Mouse (Mus musculus) stomach, embryonic 14.5 days (tissue): ENCODE data around the gene Ceacam20. TPM values are rescaled to one million over a fixed set of nuclear protein-coding genes. Genes with fewer than 3 reads are reported as not detected.
"Not testable (repeated sequence)": the region's sequence is repeated elsewhere in the genome, so short reads cannot be mapped to it uniquely, and the experiment has no call there.

Experiments used
- ATAC-seq: fragments of 200-750 bp; cut with Nextera tagmentation; 2 replicates; pipeline ENCODE4 v1.8.0; 2017; ENCODE audit warnings: low read depth, moderate TSS enrichment; ENCODE audit not compliant: insufficient number of reproducible peaks, insufficient read depth, low FRiP score
- H3K27ac ChIP-seq: fragments of 300-500 bp; sonication (generic); 2 replicates; pipeline ENCODE4 v1.5.1; 2014; ENCODE audit warnings: mild to moderate bottlenecking, low read length, moderate library complexity, mixed read lengths
- H3K27me3 ChIP-seq: fragments of 300-500 bp; sonication (generic); 2 replicates; pipeline ENCODE4 v1.6.1; 2014; ENCODE audit warnings: low read length, control low read depth, mixed read lengths; ENCODE audit not compliant: control insufficient read depth, insufficient read depth
- H3K36me3 ChIP-seq: fragments of 300-500 bp; sonication (generic); 2 replicates; pipeline ENCODE4 v1.6.1; 2014; ENCODE audit warnings: mild to moderate bottlenecking, control low read depth, low read length, moderate library complexity, mixed read lengths; ENCODE audit not compliant: control insufficient read depth, insufficient read depth
- H3K4me1 ChIP-seq: fragments of 300-500 bp; sonication (generic); 2 replicates; pipeline ENCODE4 v1.6.1; 2014; ENCODE audit warnings: low read length, control low read depth, mixed read lengths; ENCODE audit not compliant: control insufficient read depth, insufficient read depth
- H3K4me2 ChIP-seq: fragments of 300-500 bp; sonication (generic); replicated peaks from 2 replicates; pipeline ENCODE4 v1.6.1; 2014; ENCODE audit warnings: low read depth, low read length, control low read depth
- H3K4me3 ChIP-seq: fragments of 300-500 bp; sonication (generic); 2 replicates; pipeline ENCODE4 v1.5.1; 2014; ENCODE audit warnings: low read depth, low read length, control low read depth
- H3K9ac ChIP-seq: fragments of 300-500 bp; sonication (generic); replicated peaks from 2 replicates; pipeline ENCODE4 v1.6.1; 2014; ENCODE audit warnings: low read depth, mild to moderate bottlenecking, control low read depth, low read length, moderate library complexity, mixed read lengths
- H3K9me3 ChIP-seq: fragments of 300-500 bp; sonication (generic); 2 replicates; pipeline ENCODE4 v1.6.1; 2016; ENCODE audit warnings: low read depth, low read length, control low read depth; ENCODE audit not compliant: control insufficient read depth
- WGBS: fragments of 180-500 bp; shearing (Covaris S2); extraction: QIAGEN DNeasy Blood & Tissue Kit; methylation state at CpG from one replicate; pipeline ENCODE4 v1.1.7; 2014; 5-methylcytosine and 5-hydroxymethylcytosine counted together
- polyA plus RNA-seq: library from polyadenylated mRNA; unstranded; fragments of >200 nt; fragmentation: Nextera tagmentation; extraction: Ambion mirVana; gene quantifications from 2 replicates; pipeline ENCODE4 v1.2.1, GENCODE M21; 2014

Ceacam20 gene
- polyA plus RNA-seq, 1 experiment from 2014 or later = not detected

- not testable (repeated sequence) for ATAC-seq, H3K36me3 ChIP-seq, H3K4me1 ChIP-seq, H3K27ac ChIP-seq, H3K9me3 ChIP-seq, H3K9ac ChIP-seq, H3K4me3 ChIP-seq, H3K27me3 ChIP-seq, H3K4me2 ChIP-seq
- 72% methylated on average over 6 of the region's 6 CpGs for WGBS
Measured at GRCm38 (mm10) chr7:19930481-19930880, 34.7 kb upstream of the Ceacam20 start.

- Histone ChIP-seq H3K9ac (no peak overlapping the region), H3K27ac (no peak overlapping the region), H3K9me3 (no peaks in the 10 kb centered on the region), H3K4me1 (no peaks in the 10 kb centered on the region), H3K27me3 (peaks cover 3% of the 10 kb centered on the region; the same call in 1 of the 2 replicates), H3K36me3 (no peaks in the 10 kb centered on the region), H3K4me2 (no peak overlapping the region), H3K4me3 (no peak overlapping the region)
- 16% methylated on average over 13 of the region's 13 CpGs for WGBS
- no peak for ATAC-seq
Measured at GRCm38 (mm10) chr7:19932133-19932876, 32.9 kb upstream of the Ceacam20 start.

GRCm38 (mm10) chr7:19932877-19933809, 32.1 kb upstream of the Ceacam20 start:
- Histone ChIP-seq H3K9me3 (no peaks in the 10 kb centered on the region), H3K27me3 (peaks cover 3% of the 10 kb centered on the region; the same call in 1 of the 2 replicates), H3K4me2 (peak overlapping the region; percentile 32), H3K9ac (no peak overlapping the region), H3K27ac (no peak overlapping the region), H3K4me1 (no peaks in the 10 kb centered on the region), H3K36me3 (no peaks in the 10 kb centered on the region), H3K4me3 (peak overlapping the region; percentile 11; the same call in 1 of the 2 replicates)
- 17% methylated on average over 21 of the region's 21 CpGs for WGBS
- peak; percentile 72 for ATAC-seq

GRCm38 (mm10) chr7:19935171-19935751, 30.0 kb upstream of the Ceacam20 start:
- H3K4me2 ChIP-seq = no peak overlapping the region
- 74% methylated on average over 20 of the region's 20 CpGs for WGBS
- H3K27ac ChIP-seq = peak overlapping the region; percentile 27; the same call in 1 of the 2 replicates
- no peak overlapping the region for H3K4me3 ChIP-seq
- H3K9ac ChIP-seq = no peak overlapping the region
- no peak for ATAC-seq
- H3K27me3 ChIP-seq = peaks cover 3% of the 10 kb centered on the region; the same call in 1 of the 2 replicates
- no peaks in the 10 kb centered on the region for H3K9me3 ChIP-seq
- H3K4me1 ChIP-seq = no peaks in the 10 kb centered on the region
- H3K36me3 ChIP-seq = no peaks in the 10 kb centered on the region

GRCm38 (mm10) chr7:19935961-19936360, 29.3 kb upstream of the Ceacam20 start:
- H3K4me3 ChIP-seq = no peak overlapping the region
- H3K27ac ChIP-seq = no peak overlapping the region; the same call in 1 of the 2 replicates
- WGBS = 67% methylated on average over 6 of the region's 6 CpGs

GRCm38 (mm10) chr7:19937229-19937821, 27.9 kb upstream of the Ceacam20 start:
- no peaks in the 10 kb centered on the region for H3K4me1 ChIP-seq
- H3K36me3 ChIP-seq = no peaks in the 10 kb centered on the region
- no peaks in the 10 kb centered on the region for H3K9me3 ChIP-seq
- no peak overlapping the region for H3K27ac ChIP-seq
- H3K27me3 ChIP-seq = no peaks in the 10 kb centered on the region
- no peak for ATAC-seq
- no peak overlapping the region for H3K9ac ChIP-seq
- H3K4me3 ChIP-seq = no peak overlapping the region
- WGBS = 76% methylated on average over 11 of the region's 11 CpGs
- H3K4me2 ChIP-seq = no peak overlapping the region

More at GRCm38 (mm10) chr7:19935961-19936360, 29.3 kb upstream of the Ceacam20 start:
- Histone ChIP-seq H3K27me3 (peaks cover 3% of the 10 kb centered on the region; the same call in 1 of the 2 replicates), H3K4me1 (no peaks in the 10 kb centered on the region), H3K9me3 (no peaks in the 10 kb centered on the region), H3K36me3 (no peaks in the 10 kb centered on the region), H3K4me2 (no peak overlapping the region), H3K9ac (no peak overlapping the region)
- ATAC-seq = no peak

GRCm38 (mm10) chr7:19939555-19940235, 25.5 kb upstream of the Ceacam20 start:
- no peaks in the 10 kb centered on the region for H3K27me3 ChIP-seq
- no peak overlapping the region for H3K4me2 ChIP-seq
- no peak overlapping the region for H3K9ac ChIP-seq
- WGBS = 56% methylated on average over 10 of the region's 12 CpGs
- no peak overlapping the region for H3K4me3 ChIP-seq
- no peaks in the 10 kb centered on the region for H3K4me1 ChIP-seq
- H3K27ac ChIP-seq = no peak overlapping the region
- H3K9me3 ChIP-seq = no peaks in the 10 kb centered on the region
- peak; percentile 31; the same call in 1 of the 2 replicates for ATAC-seq
- H3K36me3 ChIP-seq = no peaks in the 10 kb centered on the region
